Mouse (Mus musculus) lung, postnatal 25 days (tissue): Measurements from ENCODE around the gene Zfp683.

Experiments used
- DNase-seq: peaks from one replicate; pipeline ENCODE4 v3.0.0; 2022; ENCODE audit warnings: low spot score

Gene Zfp683

GRCm38 (mm10) chr4:134053538-134053937 is at the start of gene Zfp683:
TSS of gene Zfp683 (plus strand) at chr4:134053838.
- no peak for DNase-seq

GRCm38 (mm10) chr4:134005581-134006358 is 47.9 kb upstream of the Zfp683 start:
- DNase-seq = peak; percentile 14

- DNase-seq = no peak
Observed at GRCm38 (mm10) chr4:134006845-134007244, 46.8 kb upstream of the Zfp683 start.

- DNase-seq = no peak
Observed at GRCm38 (mm10) chr4:134009709-134010108, 43.9 kb upstream of the Zfp683 start.

- no peak for DNase-seq
Observed at GRCm38 (mm10) chr4:134011450-134012414, 41.9 kb upstream of the Zfp683 start.

- no peak for DNase-seq
Observed at GRCm38 (mm10) chr4:134012858-134013528, 40.6 kb upstream of the Zfp683 start.

- DNase-seq = no peak
Observed at GRCm38 (mm10) chr4:134016208-134016607, 37.4 kb upstream of the Zfp683 start.

GRCm38 (mm10) chr4:134016767-134017166 is 36.9 kb upstream of the Zfp683 start:
- no peak for DNase-seq

GRCm38 (mm10) chr4:134017201-134017865 is 36.3 kb upstream of the Zfp683 start:
- no peak for DNase-seq

- DNase-seq = no peak
Observed at GRCm38 (mm10) chr4:134018038-134018778, 35.4 kb upstream of the Zfp683 start.

GRCm38 (mm10) chr4:134018779-134019145 is 34.9 kb upstream of the Zfp683 start, which contains the start of gene Lin28a:
TSS of gene Lin28a (minus strand) at chr4:134018841.
- DNase-seq = no peak

GRCm38 (mm10) chr4:134019210-134019609 is 34.4 kb upstream of the Zfp683 start:
- no peak for DNase-seq

GRCm38 (mm10) chr4:134019641-134020351 is 33.8 kb upstream of the Zfp683 start:
- no peak for DNase-seq

GRCm38 (mm10) chr4:134020621-134021020 is 33.0 kb upstream of the Zfp683 start:
- DNase-seq = peak; percentile 59

GRCm38 (mm10) chr4:134025802-134026201 is 27.8 kb upstream of the Zfp683 start:
- no peak for DNase-seq

- peak; percentile 57 for DNase-seq
Observed at GRCm38 (mm10) chr4:134035953-134036352, 17.7 kb upstream of the Zfp683 start.

GRCm38 (mm10) chr4:134041317-134042123 is 12.1 kb upstream of the Zfp683 start:
- DNase-seq = no peak

- no peak for DNase-seq
Observed at GRCm38 (mm10) chr4:134043041-134043440, 10.6 kb upstream of the Zfp683 start.

- no peak for DNase-seq
Observed at GRCm38 (mm10) chr4:134047648-134048047, 6.0 kb upstream of the Zfp683 start.
